Mouse (Mus musculus) midbrain, embryonic 14.5 days (tissue): Measurements from ENCODE around the gene Hsp90ab1. TPM values are rescaled to one million over a fixed set of nuclear protein-coding genes. Genes with fewer than 3 reads are reported as not detected.

Source experiments
- ATAC-seq: fragments of 200-750 bp; cut with Nextera tagmentation; 2 replicates; pipeline ENCODE4 v1.8.0; 2017; ENCODE audit warnings: moderate number of reproducible peaks, moderate library complexity; ENCODE audit not compliant: low FRiP score, low TSS enrichment
- DNase-seq: peaks from one replicate; pipeline ENCODE4 v3.0.0-alpha.2; 2015
- H3K27ac ChIP-seq: fragments of 300-500 bp; sonication (generic); replicated peaks from 2 replicates; pipeline ENCODE4 v1.5.1; 2014; ENCODE audit warnings: mild to moderate bottlenecking, low read depth, low read length, moderate library complexity
- H3K27me3 ChIP-seq: fragments of 300-500 bp; sonication (generic); 2 replicates; pipeline ENCODE4 v1.6.1; 2014; ENCODE audit warnings: low read length, control low read depth, mixed read lengths; ENCODE audit not compliant: control insufficient read depth, insufficient read depth
- H3K36me3 ChIP-seq: fragments of 300-500 bp; sonication (generic); 2 replicates; pipeline ENCODE4 v1.6.1; 2014; ENCODE audit warnings: low read length, control low read depth; ENCODE audit not compliant: control insufficient read depth, insufficient read depth
- H3K4me1 ChIP-seq: fragments of 300-500 bp; sonication (generic); 2 replicates; pipeline ENCODE4 v1.6.1; 2014; ENCODE audit warnings: mild to moderate bottlenecking, antibody characterized with exemption, low read length, control low read depth; ENCODE audit not compliant: control insufficient read depth, insufficient read depth
- H3K4me2 ChIP-seq: fragments of 300-500 bp; sonication (generic); 2 replicates; pipeline ENCODE4 v1.6.1; 2014; ENCODE audit warnings: mild to moderate bottlenecking, low read length, moderate library complexity
- H3K4me3 ChIP-seq: fragments of 300-500 bp; sonication (generic); replicated peaks from 2 replicates; pipeline ENCODE4 v1.5.1; 2014; ENCODE audit warnings: low read depth, low read length
- H3K9ac ChIP-seq: fragments of 300-500 bp; sonication (generic); replicated peaks from 2 replicates; pipeline ENCODE4 v1.6.1; 2014; ENCODE audit warnings: mild to moderate bottlenecking, low read length, moderate library complexity
- H3K9me3 ChIP-seq: fragments of 300-500 bp; sonication (generic); 2 replicates; pipeline ENCODE4 v1.6.1; 2016; ENCODE audit warnings: low read length, control low read depth, mixed read lengths; ENCODE audit not compliant: control insufficient read depth
- WGBS: fragments of 180-500 bp; shearing (Covaris S2); extraction: QIAGEN DNeasy Blood & Tissue Kit; methylation state at CpG from one replicate; pipeline ENCODE4 v1.1.7; 2014; 5-methylcytosine and 5-hydroxymethylcytosine counted together
- polyA plus RNA-seq: library from polyadenylated mRNA; unstranded; fragments of >200 nt; fragmentation: Nextera tagmentation; extraction: Ambion mirVana; gene quantifications from 2 replicates; pipeline ENCODE4 v1.2.1, GENCODE M21; 2014

Hsp90ab1 gene
- polyA plus RNA-seq, 1 experiment from 2014 or later = 1,388 TPM

DNA sequence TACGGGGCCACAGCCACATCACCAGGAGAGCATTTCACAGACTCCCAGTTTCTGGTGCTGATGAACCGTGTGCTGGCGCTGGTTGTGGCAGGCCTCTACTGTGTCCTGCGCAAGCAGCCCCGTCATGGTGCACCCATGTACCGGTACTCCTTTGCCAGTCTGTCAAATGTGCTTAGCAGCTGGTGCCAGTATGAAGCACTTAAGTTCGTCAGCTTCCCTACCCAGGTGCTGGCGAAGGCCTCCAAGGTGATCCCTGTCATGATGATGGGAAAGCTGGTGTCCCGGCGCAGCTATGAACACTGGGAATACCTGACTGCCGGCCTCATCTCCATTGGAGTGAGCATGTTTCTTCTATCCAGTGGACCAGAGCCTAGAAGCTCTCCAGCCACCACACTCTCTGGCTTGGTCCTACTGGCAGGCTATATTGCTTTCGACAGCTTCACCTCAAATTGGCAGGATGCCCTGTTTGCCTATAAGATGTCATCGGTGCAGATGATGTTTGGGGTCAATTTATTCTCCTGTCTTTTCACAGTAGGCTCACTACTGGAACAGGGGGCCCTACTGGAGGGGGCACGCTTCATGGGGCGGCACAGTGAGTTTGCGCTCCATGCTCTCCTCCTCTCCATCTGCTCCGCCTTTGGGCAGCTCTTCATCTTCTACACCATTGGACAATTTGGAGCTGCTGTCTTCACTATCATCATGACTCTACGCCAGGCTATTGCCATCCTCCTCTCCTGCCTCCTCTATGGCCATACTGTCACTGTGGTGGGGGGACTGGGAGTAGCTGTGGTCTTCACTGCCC lies 6.5 kb downstream of the Hsp90ab1 start:
- no peaks in the 10 kb centered on the region for H3K9me3 ChIP-seq
- no peaks in the 10 kb centered on the region for H3K27me3 ChIP-seq
- H3K4me2 ChIP-seq = no peak overlapping the region
- H3K4me3 ChIP-seq = no peak overlapping the region
- no peak for ATAC-seq
- H3K4me1 ChIP-seq = peaks cover 9% of the 10 kb centered on the region
- H3K36me3 ChIP-seq = peaks cover 59% of the 10 kb centered on the region
- no peak overlapping the region for H3K27ac ChIP-seq
- H3K9ac ChIP-seq = no peak overlapping the region
- 72% methylated on average over 18 of the region's 18 CpGs for WGBS
- DNase-seq = no peak

DNA sequence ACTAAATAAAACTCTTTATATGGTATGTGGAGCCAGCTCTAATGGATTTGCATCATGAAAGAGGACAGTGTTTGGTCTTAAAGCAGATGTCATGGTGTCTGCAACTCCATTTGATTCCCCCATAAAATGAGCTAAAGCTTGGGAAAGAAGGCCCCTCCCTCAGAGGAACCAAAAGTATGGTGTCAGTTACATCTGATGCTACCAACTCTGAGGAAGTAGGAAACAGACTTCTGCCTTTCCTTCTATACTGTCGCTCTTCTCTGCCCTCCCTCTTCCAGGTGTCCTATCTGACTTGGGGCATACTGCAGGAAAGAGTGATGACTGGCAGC lies 7.1 kb downstream of the Hsp90ab1 start:
- H3K27ac ChIP-seq = no peak overlapping the region
- H3K9ac ChIP-seq = no peak overlapping the region
- 95% methylated on average over 1 of the region's 1 CpGs for WGBS
- H3K9me3 ChIP-seq = no peaks in the 10 kb centered on the region
- H3K27me3 ChIP-seq = no peaks in the 10 kb centered on the region
- H3K4me3 ChIP-seq = no peak overlapping the region
- H3K36me3 ChIP-seq = peaks cover 53% of the 10 kb centered on the region
- H3K4me2 ChIP-seq = no peak overlapping the region
- no peak for DNase-seq
- no peak for ATAC-seq
- peaks cover 8% of the 10 kb centered on the region for H3K4me1 ChIP-seq

GRCm38 (mm10) chr17:45565103-45565502 lies 8.0 kb downstream of the Hsp90ab1 start:
- no peak for DNase-seq
- peaks cover 44% of the 10 kb centered on the region for H3K36me3 ChIP-seq
- peak overlapping the region; percentile 86; the same call in 1 of the 2 replicates for H3K9ac ChIP-seq
- ATAC-seq = no peak
- H3K27me3 ChIP-seq = no peaks in the 10 kb centered on the region
- H3K4me2 ChIP-seq = peak overlapping the region; percentile 95
- peak overlapping the region; percentile 78 for H3K4me3 ChIP-seq
- peaks cover 8% of the 10 kb centered on the region for H3K4me1 ChIP-seq
- no peaks in the 10 kb centered on the region for H3K9me3 ChIP-seq
- WGBS = 96% methylated on average over 11 of the region's 11 CpGs
- H3K27ac ChIP-seq = no peak overlapping the region

DNA sequence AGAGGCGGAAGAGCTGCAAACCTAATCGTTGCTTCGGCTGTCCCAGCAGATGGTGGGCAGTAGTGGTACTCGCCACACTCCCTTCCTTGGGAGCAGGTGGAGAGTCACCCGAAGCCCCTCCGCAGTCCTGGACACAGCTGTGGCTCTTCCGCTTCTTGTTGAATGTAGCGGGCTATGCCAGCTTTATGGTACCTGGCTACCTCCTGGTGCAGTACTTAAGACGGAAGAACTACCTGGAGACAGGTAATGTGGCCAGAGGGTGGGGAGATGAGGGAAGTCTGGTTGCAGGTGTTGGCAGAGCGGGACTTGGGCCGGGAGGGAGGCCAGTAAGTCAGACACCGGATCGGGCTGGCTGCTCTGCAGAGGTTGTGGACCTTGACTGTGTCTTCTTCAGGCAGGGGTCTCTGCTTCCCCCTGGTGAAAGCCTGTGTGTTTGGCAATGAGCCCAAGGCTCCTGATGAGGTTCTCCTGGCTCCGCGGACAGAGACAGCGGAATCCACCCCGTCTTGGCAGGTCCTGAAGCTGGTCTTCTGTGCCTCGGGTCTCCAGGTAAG lies 8.5 kb downstream of the Hsp90ab1 start:
- H3K4me2 ChIP-seq = peak overlapping the region; percentile 95
- H3K27ac ChIP-seq = peak overlapping the region; percentile 82
- no peak for DNase-seq
- peak overlapping the region; percentile 78 for H3K4me3 ChIP-seq
- H3K9ac ChIP-seq = peak overlapping the region; percentile 86
- no peaks in the 10 kb centered on the region for H3K9me3 ChIP-seq
- H3K36me3 ChIP-seq = peaks cover 39% of the 10 kb centered on the region
- ATAC-seq = no peak; the same call in 1 of the 2 replicates
- peaks cover 8% of the 10 kb centered on the region for H3K4me1 ChIP-seq
- WGBS = 8% methylated on average over 18 of the region's 18 CpGs
- H3K27me3 ChIP-seq = no peaks in the 10 kb centered on the region

GRCm38 (mm10) chr17:45563655-45564530 lies 9.2 kb downstream of the Hsp90ab1 start, which contains the start of gene Slc35b2:
TSS of gene Slc35b2 (plus strand) at chr17:45563874.
- under 1% methylated on average over 57 of the region's 61 CpGs for WGBS
- Histone ChIP-seq H3K27ac (peak within 1 kb of the TSS; percentile 82), H3K36me3 (peaks cover 32% of the 10 kb centered on the region), H3K4me2 (peak within 1 kb of the TSS; percentile 95), H3K9ac (peak within 1 kb of the TSS; percentile 86), H3K27me3 (no peaks in the 10 kb centered on the region), H3K4me3 (peak within 1 kb of the TSS; percentile 78), H3K4me1 (peaks cover 8% of the 10 kb centered on the region), H3K9me3 (no peaks in the 10 kb centered on the region)
- DNase-seq (peak; percentile 95), ATAC-seq (peak; percentile 84)

- H3K4me3 ChIP-seq = no peak overlapping the region
- H3K27me3 ChIP-seq = no peaks in the 10 kb centered on the region
- H3K27ac ChIP-seq = no peak overlapping the region
- H3K9me3 ChIP-seq = no peaks in the 10 kb centered on the region
- H3K9ac ChIP-seq = no peak overlapping the region
- peaks cover 25% of the 10 kb centered on the region for H3K36me3 ChIP-seq
- 80% methylated on average over 12 of the region's 12 CpGs for WGBS
- ATAC-seq (no peak), DNase-seq (no peak)
- H3K4me2 ChIP-seq = no peak overlapping the region
- H3K4me1 ChIP-seq = peaks cover 8% of the 10 kb centered on the region
These were observed 9.9 kb downstream of the Hsp90ab1 start for GRCm38 (mm10) chr17:45563216-45563615.

GRCm38 (mm10) chr17:45559732-45560525 lies 13.1 kb downstream of the Hsp90ab1 start:
- no peak overlapping the region for H3K4me3 ChIP-seq
- no peaks in the 10 kb centered on the region for H3K36me3 ChIP-seq
- H3K9ac ChIP-seq = no peak overlapping the region
- 84% methylated on average over 15 of the region's 15 CpGs for WGBS
- peaks cover 16% of the 10 kb centered on the region for H3K4me1 ChIP-seq
- no peaks in the 10 kb centered on the region for H3K27me3 ChIP-seq
- H3K27ac ChIP-seq = no peak overlapping the region
- DNase-seq = no peak
- H3K9me3 ChIP-seq = no peaks in the 10 kb centered on the region
- no peak for ATAC-seq
- H3K4me2 ChIP-seq = no peak overlapping the region
